Mouse (Mus musculus) cerebellum, adult 9-11 months (tissue): Measurements from ENCODE around the gene Ints4.
A peak's percentile ranks its signal among the peaks of the same experiment; 100 is the strongest.

ENCODE experiments used
- DNase-seq: peaks from one replicate; pipeline ENCODE4 v3.0.0; 2022

Gene Ints4

DNA sequence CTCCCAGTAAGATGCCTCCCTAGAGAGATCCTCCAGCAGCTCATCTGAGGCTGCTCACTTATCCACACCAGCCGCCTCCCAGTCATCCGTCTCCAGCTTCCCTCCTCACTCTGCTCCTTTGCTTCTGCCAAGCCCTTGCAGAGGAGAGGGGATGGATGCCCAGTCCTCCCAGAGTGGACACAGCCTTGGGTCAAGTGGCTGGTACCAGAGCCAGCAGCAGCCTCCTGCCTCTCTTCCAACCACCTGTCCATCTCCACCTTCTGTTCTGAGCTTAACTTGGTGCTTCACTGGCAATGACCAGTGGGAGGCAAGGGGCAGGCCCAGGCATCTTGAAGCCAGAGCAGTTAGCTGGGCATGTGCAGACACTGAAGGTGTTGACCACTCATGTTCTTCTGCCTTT, 65.7 kb downstream of the Ints4 start:
- peak; percentile 69 for DNase-seq

DNA sequence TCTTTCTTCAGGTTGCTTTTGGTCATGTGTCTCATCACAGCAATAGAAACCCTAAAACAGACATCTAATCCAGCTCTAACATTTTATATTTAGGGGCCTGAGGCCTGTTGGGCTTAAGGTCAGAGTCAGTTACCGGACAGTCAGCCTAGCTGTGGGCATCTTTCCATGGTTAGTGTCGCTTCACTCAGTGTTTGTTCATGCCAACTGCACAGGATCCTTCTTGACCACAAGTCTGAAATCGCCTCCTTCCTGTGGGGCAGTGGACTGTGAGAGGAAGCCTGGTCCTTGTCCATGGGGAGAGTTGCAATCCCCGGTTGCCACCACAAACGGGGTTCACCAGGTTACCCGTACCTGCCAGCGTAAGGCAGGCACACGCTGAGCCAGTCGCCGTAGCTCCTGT, 68.5 kb downstream of the Ints4 start:
- no peak for DNase-seq

DNA sequence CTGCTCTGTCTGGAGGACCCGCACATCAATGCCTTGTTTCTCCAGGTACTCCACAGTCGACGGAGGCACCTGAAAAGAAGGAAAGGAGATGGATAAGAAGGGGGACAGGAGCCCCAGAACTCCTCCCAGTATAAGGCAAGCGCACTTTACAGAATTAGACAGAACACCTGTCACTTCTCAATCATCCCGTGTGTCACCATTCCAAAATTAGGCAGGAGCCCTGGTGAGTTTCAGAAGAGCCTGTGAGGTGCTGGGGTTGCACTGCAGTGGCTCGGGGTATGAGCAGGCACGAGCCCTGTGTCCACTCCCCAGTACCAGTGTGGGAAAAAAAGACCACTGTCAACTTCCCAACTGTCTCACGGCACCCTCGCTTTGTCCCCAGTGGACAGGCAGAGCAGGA, 69.9 kb downstream of the Ints4 start:
- DNase-seq, result no peak

DNA sequence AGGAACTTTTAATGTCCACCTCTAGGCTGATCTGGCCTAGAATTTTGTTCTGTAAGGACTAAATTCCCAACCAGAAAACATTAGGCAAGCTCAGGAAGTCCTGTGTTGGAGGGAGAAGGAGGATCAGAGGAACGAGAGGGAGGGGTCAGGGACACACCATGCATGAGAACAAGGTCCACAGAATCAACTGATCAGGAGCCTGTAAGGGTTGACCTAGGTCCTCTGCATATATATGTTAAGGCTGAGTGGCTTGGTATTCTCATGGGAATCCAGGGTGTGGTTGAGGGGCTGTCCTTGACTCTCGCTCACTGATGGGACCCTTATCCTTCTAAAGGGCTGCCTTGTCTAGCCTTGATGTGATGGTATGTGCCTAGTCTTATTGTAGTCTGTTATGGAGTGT, 82.8 kb downstream of the Ints4 start:
- DNase-seq, result no peak

DNA sequence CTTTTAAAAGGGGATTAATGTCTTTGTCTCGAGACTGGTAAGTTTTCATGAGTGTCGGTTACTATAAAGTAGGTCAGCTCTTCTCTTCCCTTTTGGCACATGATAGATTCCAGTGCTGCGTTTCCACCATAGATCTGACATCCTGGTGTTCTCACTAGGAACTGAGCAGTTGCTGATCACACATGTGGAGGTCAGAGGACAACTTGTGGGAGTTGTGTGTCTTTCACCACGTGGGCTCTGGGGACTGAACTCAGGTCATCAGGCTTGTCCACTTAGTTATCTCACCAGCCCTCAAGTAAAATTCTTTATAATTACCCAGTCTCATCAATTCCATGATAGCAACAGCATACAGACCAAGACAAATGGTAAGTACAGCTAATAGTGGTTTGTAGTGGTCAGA, 88.6 kb downstream of the Ints4 start:
- DNase-seq, result no peak

DNA sequence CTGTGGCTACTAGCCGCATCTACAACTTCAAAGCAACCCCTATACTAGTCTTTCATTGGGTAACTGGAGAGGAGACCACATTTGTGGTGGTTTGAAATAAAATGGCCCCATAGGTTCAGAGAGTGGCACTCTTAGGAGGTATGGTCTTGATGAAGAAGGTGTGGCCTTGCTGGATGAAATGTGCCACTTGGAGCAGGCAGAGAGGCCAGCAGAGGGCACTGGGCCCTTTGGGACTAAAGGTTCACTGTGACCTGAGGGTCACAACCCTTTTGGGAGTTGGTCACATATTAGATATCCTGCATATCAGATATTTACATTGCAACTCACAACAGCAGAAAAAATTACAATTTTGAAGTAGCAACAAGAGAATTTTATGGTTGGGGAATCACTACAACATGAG, 89.6 kb downstream of the Ints4 start:
- DNase-seq, result no peak

DNA sequence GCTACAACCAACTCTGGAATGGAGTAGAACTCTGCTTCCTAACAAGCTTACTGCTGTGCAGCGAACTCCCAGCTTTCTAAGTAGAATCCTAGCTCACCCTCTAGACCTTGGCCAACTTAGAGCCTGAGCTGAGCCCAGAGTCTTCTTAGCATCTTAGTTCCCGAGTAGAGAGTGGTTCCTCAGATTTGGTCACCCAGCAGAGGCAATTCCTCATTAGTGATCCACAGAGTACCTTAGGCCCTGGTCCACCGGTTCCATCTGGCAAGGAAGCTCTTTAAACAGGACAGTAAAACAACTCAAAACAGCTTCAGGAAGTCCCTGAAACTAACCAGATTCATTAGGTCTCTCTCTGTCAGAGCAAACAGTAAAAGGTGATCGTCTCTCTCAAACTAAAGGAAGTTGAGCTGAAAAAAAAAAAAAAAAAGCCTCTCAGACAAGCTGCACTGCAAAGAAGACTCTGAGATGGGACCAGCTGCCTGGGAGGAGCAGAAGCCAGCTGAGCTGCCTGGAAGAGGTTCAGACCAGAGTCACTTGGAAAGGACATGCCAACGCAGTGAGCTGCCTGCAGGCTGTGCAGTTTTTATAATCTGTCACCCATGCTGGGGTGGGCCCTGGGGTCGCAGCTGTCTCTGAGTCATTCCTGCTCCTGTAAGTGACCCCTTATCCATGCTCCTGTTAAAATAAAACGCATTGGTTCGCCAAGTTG, 97.8 kb downstream of the Ints4 start:
- peak; percentile 75 for DNase-seq

DNA sequence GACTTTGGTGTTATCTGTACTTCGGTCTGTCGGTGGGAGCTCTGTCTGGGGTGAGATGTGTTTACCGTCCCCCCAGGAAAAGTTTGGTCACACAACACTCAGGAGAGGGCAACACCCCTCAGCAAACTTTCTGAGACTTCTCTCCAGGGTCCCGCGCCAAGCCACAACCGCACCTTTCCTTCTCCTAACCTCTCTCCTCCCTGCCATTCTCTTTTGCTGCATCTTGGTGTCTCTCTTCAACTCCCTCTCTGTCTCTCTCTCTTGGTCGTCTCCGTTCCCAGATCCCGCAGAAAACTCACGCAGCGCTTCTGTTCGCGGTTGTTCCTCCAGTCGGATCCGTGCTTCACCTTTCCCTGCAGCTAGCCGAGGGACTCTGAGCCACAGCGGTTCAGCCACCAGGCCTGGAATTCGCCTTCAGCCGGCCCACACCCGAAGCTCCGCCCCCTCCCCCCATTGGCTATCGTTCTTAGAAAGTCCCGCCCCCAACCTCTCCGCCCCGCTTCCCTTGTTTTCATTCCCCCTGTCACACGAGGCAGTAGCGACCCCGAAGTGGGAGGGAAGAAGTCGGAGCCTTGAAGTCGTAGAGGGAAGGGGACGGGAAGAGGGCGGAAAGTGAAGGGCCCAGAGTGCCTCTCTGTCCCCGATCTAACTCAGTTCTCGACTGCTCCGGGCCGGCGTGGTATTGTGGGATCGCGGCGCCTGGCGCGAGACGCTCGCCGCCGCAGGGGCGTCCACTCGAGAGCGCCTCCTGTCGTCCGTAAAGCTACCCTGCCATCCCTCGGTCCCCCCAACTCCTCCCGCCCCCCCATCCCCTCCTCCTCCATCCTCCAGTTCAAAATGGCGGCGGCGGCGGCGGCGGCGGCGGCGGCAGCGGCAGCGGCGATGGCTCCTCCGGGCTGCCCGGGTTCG, 98.6 kb downstream of the Ints4 start, which contains the start of the genes Aamdc and Rsf1:
Gene Aamdc, minus strand, starts transcription at position 431 of the 909 bp plus-strand sequence.
Gene Rsf1, plus strand, starts transcription at position 823 of the 909 bp plus-strand sequence.
- DNase-seq, result peak; percentile 98

DNA sequence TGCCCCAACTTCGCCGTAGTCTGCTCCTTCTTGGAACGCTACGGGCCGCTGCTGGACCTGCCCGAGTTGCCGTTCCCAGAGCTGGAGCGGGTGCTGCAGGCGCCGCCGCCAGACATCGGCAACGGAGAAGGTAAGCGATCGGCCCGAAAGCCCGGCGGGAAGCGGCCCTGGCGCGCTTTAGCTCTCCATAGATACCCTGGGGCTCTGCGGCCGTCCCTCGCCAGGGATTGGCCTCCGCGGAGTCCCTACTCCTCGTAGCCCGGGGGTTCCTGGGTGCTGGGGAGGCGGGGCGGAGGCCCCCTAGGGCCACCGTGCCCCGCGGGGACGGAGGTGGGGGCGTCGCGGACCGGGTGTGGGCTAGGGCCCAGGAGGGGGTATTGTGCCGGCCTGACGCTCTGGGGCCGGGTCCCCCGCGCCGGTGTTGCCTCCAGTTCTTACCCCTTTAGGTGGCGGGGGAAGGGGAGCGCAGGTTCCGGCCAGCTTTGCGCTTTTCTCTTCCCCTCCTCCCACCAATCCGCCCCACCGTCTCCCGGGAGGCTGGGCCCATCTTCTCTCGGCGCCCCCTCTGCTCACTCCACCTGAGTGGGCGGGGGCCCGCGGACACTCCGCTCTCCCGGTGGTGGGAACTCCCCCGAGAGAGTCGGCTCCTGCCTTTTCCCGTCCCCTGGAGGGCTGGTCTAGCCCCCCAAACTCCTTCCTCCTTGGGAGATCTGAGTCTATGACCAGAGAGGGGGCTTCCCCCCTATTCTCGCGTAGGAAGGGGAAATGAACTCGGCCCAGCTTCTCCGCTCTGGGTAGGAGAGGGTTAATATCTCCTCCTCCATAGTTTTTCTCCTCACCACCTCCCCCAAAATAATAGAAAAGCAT, 99.5 kb downstream of the Ints4 start:
- peak; percentile 80 for DNase-seq

DNA sequence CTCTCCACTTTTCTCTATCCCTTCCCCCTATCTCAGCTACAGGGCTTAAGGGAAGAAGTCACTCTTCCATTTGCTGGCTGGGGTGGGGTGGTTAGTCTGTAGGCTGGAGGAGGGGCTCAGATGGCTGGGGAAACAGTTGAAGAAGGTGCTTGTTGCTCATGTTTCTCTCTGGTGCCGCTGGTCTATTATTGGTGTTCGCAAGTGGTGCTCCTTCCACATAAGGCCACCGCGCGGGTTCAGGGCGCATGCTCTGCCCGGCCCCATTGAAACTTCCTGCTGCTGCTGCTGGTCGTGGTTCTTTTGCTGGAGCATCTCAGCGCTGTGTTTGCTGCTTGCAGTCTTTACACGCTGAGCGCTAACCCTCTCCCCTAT, 100.1 kb downstream of the Ints4 start:
- peak; percentile 85 for DNase-seq

DNA sequence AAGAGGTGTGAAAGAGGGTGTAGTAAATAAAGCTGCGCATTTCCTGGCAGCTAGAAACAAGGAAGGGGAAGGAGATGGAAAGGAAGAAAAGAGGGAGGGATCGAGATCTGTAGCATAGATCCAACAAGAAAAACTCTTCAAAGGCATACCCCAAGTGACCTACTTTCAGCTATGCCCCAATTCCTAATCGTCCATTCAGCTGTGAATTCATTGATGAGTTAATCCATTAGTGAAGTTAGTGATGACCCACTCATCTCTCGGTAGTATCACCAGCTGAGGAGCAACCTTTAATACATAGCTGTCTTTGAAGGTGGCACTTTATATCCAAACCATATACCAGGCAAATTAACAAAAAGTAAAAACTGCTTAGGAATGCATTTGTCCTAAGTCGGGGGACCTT, 107.8 kb downstream of the Ints4 start:
- DNase-seq, result no peak

DNA sequence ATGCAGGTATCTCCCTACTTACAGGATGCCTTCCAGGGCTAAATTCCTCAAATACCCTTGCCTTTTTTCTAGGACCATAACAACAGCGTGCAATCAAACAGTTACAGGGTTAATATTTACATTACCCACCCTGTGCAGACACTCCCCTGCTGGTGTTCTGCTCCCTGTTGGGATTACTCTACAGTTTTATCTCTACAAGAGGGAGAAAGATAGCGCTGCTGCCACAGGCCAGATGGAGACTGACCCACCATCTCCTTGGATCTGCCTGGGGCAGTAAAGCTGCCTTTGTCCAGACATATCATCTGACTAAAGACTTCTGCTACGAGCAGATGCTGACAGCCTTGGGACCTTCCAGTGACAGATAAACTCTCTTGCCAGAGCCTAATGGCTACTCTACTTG, 109.7 kb downstream of the Ints4 start:
- no peak for DNase-seq
